Mouse (Mus musculus): ENCODE results near the gene Pwp1.
"Not testable (repeated sequence)": the region's sequence is repeated elsewhere in the genome, so short reads cannot be mapped to it uniquely, and the experiment has no call there.

Gene Pwp1

GRCm38 (mm10) chr10:85829085-85829853 is at the start of gene Pwp1:
Gene Pwp1, plus strand, starts transcription at chr10:85829494.
- not testable (repeated sequence) for DNase-seq (ENCODE audit: low spot score)

GRCm38 (mm10) chr10:85822143-85822696 is 7.1 kb upstream of the Pwp1 start:
- not testable (repeated sequence) for DNase-seq (ENCODE audit: low spot score)

GRCm38 (mm10) chr10:85823752-85824151 is 5.5 kb upstream of the Pwp1 start:
- not testable (repeated sequence) for DNase-seq (ENCODE audit: low spot score)

GRCm38 (mm10) chr10:85828722-85829084 is 591 bp upstream of the Pwp1 start:
- DNase-seq (ENCODE audit: low spot score) = not testable (repeated sequence)

- DNase-seq (ENCODE audit: low spot score) = no peak
Observed at GRCm38 (mm10) chr10:85846105-85846862, 17.0 kb downstream of the Pwp1 start.

- DNase-seq (ENCODE audit: low spot score) = peak; percentile 67
Observed at GRCm38 (mm10) chr10:85871698-85872478, 42.6 kb downstream of the Pwp1 start.

- DNase-seq (ENCODE audit: low spot score) = no peak
Observed at GRCm38 (mm10) chr10:85872479-85872773, 43.1 kb downstream of the Pwp1 start.

GRCm38 (mm10) chr10:85873861-85874544 is 44.7 kb downstream of the Pwp1 start:
- no peak for DNase-seq (ENCODE audit: low spot score)

- DNase-seq (ENCODE audit: low spot score) = no peak
Observed at GRCm38 (mm10) chr10:85875812-85876211, 46.5 kb downstream of the Pwp1 start.

- DNase-seq (ENCODE audit: low spot score) = no peak
Observed at GRCm38 (mm10) chr10:85879886-85880486, 50.7 kb downstream of the Pwp1 start.

GRCm38 (mm10) chr10:85916498-85917309 is 87.4 kb downstream of the Pwp1 start, which contains the start of gene Prdm4:
Gene Prdm4, minus strand, starts transcription at chr10:85917142.
- peak; percentile 84 for DNase-seq (ENCODE audit: low spot score)

GRCm38 (mm10) chr10:85927676-85928445 is 98.6 kb downstream of the Pwp1 start, which contains the start of gene Ascl4:
Gene Ascl4, plus strand, starts transcription at chr10:85927681.
- DNase-seq (ENCODE audit: low spot score) = no peak

GRCm38 (mm10) chr10:85928499-85929207 is 99.4 kb downstream of the Pwp1 start:
- DNase-seq (ENCODE audit: low spot score) = no peak

- DNase-seq (ENCODE audit: low spot score) = no peak
Observed at GRCm38 (mm10) chr10:85929208-85929591, 99.9 kb downstream of the Pwp1 start.

- no peak for DNase-seq (ENCODE audit: low spot score)
Observed at GRCm38 (mm10) chr10:85929962-85930361, 100.7 kb downstream of the Pwp1 start.

GRCm38 (mm10) chr10:85936280-85936965 is 107.1 kb downstream of the Pwp1 start:
- DNase-seq (ENCODE audit: low spot score) = no peak
